Mouse (Mus musculus) bone marrow, adult 2 months (tissue): ENCODE results near the gene Hc. TPM values are rescaled to one million over a fixed set of nuclear protein-coding genes. Genes with fewer than 3 reads are reported as not detected.

Experiments
- H3K27ac ChIP-seq: fragments of 200-500 bp; 2 replicates; pipeline ENCODE4 v1.5.1; 2012; ENCODE audit warnings: low read depth, mild to moderate bottlenecking, control low read depth, inconsistent platforms, low read length; ENCODE audit not compliant: control insufficient read depth, poor library complexity, insufficient read depth
- H3K4me1 ChIP-seq: fragments of 200-500 bp; 2 replicates; pipeline ENCODE4 v1.6.1; 2011; ENCODE audit warnings: low read length; ENCODE audit not compliant: control insufficient read depth, insufficient read depth
- H3K4me3 ChIP-seq: fragments of 200-500 bp; replicated peaks from 2 replicates; pipeline ENCODE3; 2011; ENCODE audit warnings: mild to moderate bottlenecking, low read depth, low read length, control low read depth; ENCODE audit not compliant: control insufficient read depth
- CTCF ChIP-seq: fragments of 200-500 bp; IDR thresholded peaks from 2 replicates; pipeline ENCODE4 v1.5.1; 2011; ENCODE audit warnings: low read length, control low read depth; ENCODE audit not compliant: control insufficient read depth, insufficient read depth
- POLR2A ChIP-seq: fragments of 200-500 bp; IDR thresholded peaks from 2 replicates; pipeline ENCODE4 v1.6.1; 2011; ENCODE audit warnings: low read depth, mild to moderate bottlenecking, control low read depth, low read length, borderline replicate concordance; ENCODE audit not compliant: control insufficient read depth
- WGBS: fragments of 180-500 bp; shearing (Covaris S2); methylation state at CpG from one replicate; pipeline ENCODE4 v1.1.7; 2018; 5-methylcytosine and 5-hydroxymethylcytosine counted together
- polyA plus RNA-seq: library from polyadenylated mRNA; stranded (reverse); fragments of >200 nt; gene quantifications from 2 replicates; pipeline ENCODE4 v1.2.4, GENCODE M21; 2011; ENCODE audit warnings: low replicate concordance; ENCODE audit not compliant: missing spikeins, insufficient read depth, insufficient read length

Gene Hc
- polyA plus RNA-seq, 1 experiment: 3.9 TPM

GRCm38 (mm10) chr2:34992729-34993695 is 68.2 kb downstream of the Hc start:
- H3K27ac ChIP-seq: no peak overlapping the region; the same call in 1 of the 2 replicates
- no peak overlapping the region for H3K4me3 ChIP-seq
- 51% methylated on average over 9 of the region's 9 CpGs for WGBS
- H3K4me1 ChIP-seq: no peaks in the 10 kb centered on the region; the same call in 1 of the 2 replicates
- TF ChIP-seq POLR2A (no peak), CTCF (no peak)

- Histone ChIP-seq H3K4me1 (no peaks in the 10 kb centered on the region; the same call in 1 of the 2 replicates), H3K4me3 (no peak overlapping the region), H3K27ac (no peak overlapping the region)
- 77% methylated on average over 3 of the region's 3 CpGs for WGBS
- no peak for TF ChIP-seq CTCF
- no peak for TF ChIP-seq POLR2A
These were observed 69.3 kb downstream of the Hc start for GRCm38 (mm10) chr2:34991966-34992365.

GRCm38 (mm10) chr2:34989749-34990148 is 71.5 kb downstream of the Hc start:
- 76% methylated on average over 1 of the region's 1 CpGs for whole genome bisulfite sequencing
- no peak for TF ChIP-seq CTCF
- no peak for TF ChIP-seq POLR2A
- H3K4me3 ChIP-seq: no peak overlapping the region

GRCm38 (mm10) chr2:34987595-34987994 is 73.6 kb downstream of the Hc start:
- TF ChIP-seq CTCF: no peak
- TF ChIP-seq POLR2A: no peak
- Histone ChIP-seq H3K4me3 (no peak overlapping the region), H3K27ac (no peak overlapping the region), H3K4me1 (no peaks in the 10 kb centered on the region)
- WGBS: 69% methylated on average over 1 of the region's 1 CpGs

More at GRCm38 (mm10) chr2:34989749-34990148, 71.5 kb downstream of the Hc start:
- no peak overlapping the region for H3K27ac ChIP-seq
- H3K4me1 ChIP-seq: no peaks in the 10 kb centered on the region; the same call in 1 of the 2 replicates

GRCm38 (mm10) chr2:34984885-34985284 is 76.4 kb downstream of the Hc start:
- H3K4me3 ChIP-seq: no peak overlapping the region
- H3K27ac ChIP-seq: no peak overlapping the region
- WGBS: 76% methylated on average over 8 of the region's 8 CpGs
- TF ChIP-seq POLR2A (no peak), CTCF (no peak)
- no peaks in the 10 kb centered on the region; the same call in none of the 2 replicates for H3K4me1 ChIP-seq

- TF ChIP-seq POLR2A (no peak), CTCF (no peak)
- Histone ChIP-seq H3K4me1 (peaks cover 4% of the 10 kb centered on the region), H3K4me3 (no peak overlapping the region), H3K27ac (no peak overlapping the region)
- 66% methylated on average over 11 of the region's 11 CpGs for WGBS
These were observed 78.1 kb downstream of the Hc start for GRCm38 (mm10) chr2:34982906-34983698.

GRCm38 (mm10) chr2:34982096-34982724 is 79.0 kb downstream of the Hc start:
- TF ChIP-seq POLR2A (no peak), CTCF (no peak)
- peak overlapping the region; percentile 17; the same call in 1 of the 2 replicates for H3K27ac ChIP-seq
- no peak overlapping the region for H3K4me3 ChIP-seq
- peaks cover 5% of the 10 kb centered on the region for H3K4me1 ChIP-seq
- 59% methylated on average over 14 of the region's 14 CpGs for WGBS

GRCm38 (mm10) chr2:34979459-34980011 is 81.7 kb downstream of the Hc start:
- H3K27ac ChIP-seq: no peak overlapping the region
- TF ChIP-seq CTCF (no peak), POLR2A (no peak)
- H3K4me1 ChIP-seq: peaks cover 7% of the 10 kb centered on the region
- 24% methylated on average over 3 of the region's 3 CpGs for WGBS
- H3K4me3 ChIP-seq: no peak overlapping the region
